Mouse (Mus musculus) cerebellum, postnatal 14 days (tissue): Measurements from ENCODE around the gene Cmtr1.
A peak's percentile ranks its signal among the peaks of the same experiment; 100 is the strongest.

Experiments used
- DNase-seq, 2 experiments: peaks; one replicate each; pipeline ENCODE4 v3.0.0; 2021; ENCODE audit warnings: mixed read lengths in 2 of 2

The Cmtr1 gene

GRCm38 (mm10) chr17:29660076-29660761 is at the start of gene Cmtr1:
Cmtr1 (plus strand) TSS chr17:29660595.
- DNase-seq, result peak; percentile 97 to 99

- peak; percentile 34 to 47 for DNase-seq
These were observed 46.9 kb upstream of the Cmtr1 start for GRCm38 (mm10) chr17:29613453-29613852.

- DNase-seq, result peak; percentile 96 to 97
These were observed 46.0 kb upstream of the Cmtr1 start, which contains the start of the genes Rnf8 and Gm28043 for GRCm38 (mm10) chr17:29614115-29615023. Rnf8 (plus strand) TSS chr17:29614790. Gm28043 (plus strand) TSS chr17:29614876.

- DNase-seq, result no peak
These were observed 45.3 kb upstream of the Cmtr1 start for GRCm38 (mm10) chr17:29615024-29615551.

- DNase-seq, result no peak
These were observed 44.8 kb upstream of the Cmtr1 start for GRCm38 (mm10) chr17:29615616-29616015.

- no peak for DNase-seq
These were observed 41.2 kb upstream of the Cmtr1 start for GRCm38 (mm10) chr17:29619231-29619630.

GRCm38 (mm10) chr17:29623488-29623887 is 36.9 kb upstream of the Cmtr1 start:
- no peak for DNase-seq

- no peak for DNase-seq
These were observed 33.1 kb upstream of the Cmtr1 start for GRCm38 (mm10) chr17:29627285-29627684.

- peak; percentile 32 to 36 for DNase-seq
These were observed 31.4 kb upstream of the Cmtr1 start for GRCm38 (mm10) chr17:29628946-29629345.

- DNase-seq, result no peak
These were observed 30.8 kb upstream of the Cmtr1 start for GRCm38 (mm10) chr17:29629620-29630019.

- DNase-seq, result no peak
These were observed 28.1 kb upstream of the Cmtr1 start for GRCm38 (mm10) chr17:29632312-29632711.

- no peak for DNase-seq
These were observed 24.9 kb upstream of the Cmtr1 start for GRCm38 (mm10) chr17:29635492-29635891.

GRCm38 (mm10) chr17:29636118-29636517 is 24.3 kb upstream of the Cmtr1 start:
- DNase-seq, result peak; percentile 72

- peak; percentile 58 to 59 for DNase-seq
These were observed 23.0 kb upstream of the Cmtr1 start for GRCm38 (mm10) chr17:29637377-29637776.

GRCm38 (mm10) chr17:29637895-29638294 is 22.5 kb upstream of the Cmtr1 start:
- no peak for DNase-seq

- DNase-seq, result no peak
These were observed 19.4 kb upstream of the Cmtr1 start for GRCm38 (mm10) chr17:29640971-29641370.

GRCm38 (mm10) chr17:29642219-29642618 is 18.2 kb upstream of the Cmtr1 start:
- no peak for DNase-seq

GRCm38 (mm10) chr17:29658249-29658648 is 2.1 kb upstream of the Cmtr1 start:
- no peak for DNase-seq

GRCm38 (mm10) chr17:29660762-29661391 is 482 bp downstream of the Cmtr1 start:
- no peak for DNase-seq

- peak; percentile 33 to 38 for DNase-seq
These were observed 1.8 kb downstream of the Cmtr1 start for GRCm38 (mm10) chr17:29662145-29662544.

GRCm38 (mm10) chr17:29668051-29668986 is 7.9 kb downstream of the Cmtr1 start:
- DNase-seq, result peak; percentile 78 to 88

GRCm38 (mm10) chr17:29669030-29669429 is 8.6 kb downstream of the Cmtr1 start:
- no peak for DNase-seq
